11 mouse cellular contexts compared by ENCODE assay signal in the genomic region with DNA sequence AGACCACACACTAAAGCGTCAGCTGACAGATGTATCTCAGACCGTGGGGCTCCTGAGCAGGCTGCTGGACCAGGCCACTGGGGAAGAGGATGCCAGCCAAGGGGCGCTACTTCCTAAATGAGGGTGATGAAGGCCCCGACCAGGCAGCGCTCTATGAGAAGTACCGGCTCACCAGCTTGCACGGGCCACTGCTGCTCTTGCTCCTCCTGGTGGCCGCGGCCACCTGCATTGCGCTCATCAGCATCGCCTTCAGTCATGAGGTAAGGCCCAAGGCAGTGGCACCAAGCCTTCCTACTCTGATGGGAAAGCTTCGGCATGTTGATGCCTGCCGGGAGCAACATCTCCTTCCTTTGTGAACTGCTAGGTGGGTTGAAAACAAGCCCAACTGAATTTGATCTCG. TPM values are rescaled to one million over a fixed set of nuclear protein-coding genes. Genes with fewer than 3 reads are reported as not detected.
DNase-seq lines count a peak whose midpoint lies in the region; ATAC-seq and TF ChIP-seq lines count a peak whose summit lies in the region.
"Had no signal": no experiment of that assay in that cellular context is flagged by ENCODE, and none has a peak within 500 bp of the region (broad histone marks: within the 10 kb centered on the region; RNA-seq: fewer than 3 reads in every experiment).

No protein-coding gene starts in this region.

- no peak overlapping the region for H3K9ac ChIP-seq in hindbrain, postnatal 0 days (replicated peaks; ENCODE audit: low read length)
- no peak overlapping the region for H3K9ac ChIP-seq in hindbrain, embryonic 13.5 days
- H3K9ac ChIP-seq: neural tube, embryonic 13.5 days; stomach, embryonic 15.5 days had no signal

- no peak for TF ChIP-seq POLR2A in bone marrow, adult 2 months (IDR thresholded peaks at IDR 0.05; ENCODE audit: borderline replicate concordance, control insufficient read depth, low read depth, low read length)

- no peak for ATAC-seq in hindbrain, postnatal 0 days
- ATAC-seq in hindbrain, embryonic 13.5 days (ENCODE audit: low FRiP score), result no peak

- H3K4me3 ChIP-seq in hindbrain, postnatal 0 days (ENCODE audit: low read length), result no peak overlapping the region
- no peak overlapping the region for H3K4me3 ChIP-seq in hindbrain, embryonic 13.5 days
- H3K4me3 ChIP-seq in bone marrow, adult 2 months (replicated peaks; ENCODE audit: control insufficient read depth, low read depth, low read length), result no peak overlapping the region
- H3K4me3 ChIP-seq in forebrain, embryonic 10.5 days, result no peak overlapping the region
- H3K4me3 ChIP-seq: neural tube, embryonic 13.5 days; stomach, embryonic 15.5 days had no signal

- peak; percentile 52 for TF ChIP-seq CTCF in hindbrain, postnatal 0 days (IDR thresholded peaks at IDR 0.05; ENCODE audit: low read depth)
- TF ChIP-seq CTCF in bone marrow, adult 2 months (IDR thresholded peaks at IDR 0.05; ENCODE audit: control insufficient read depth, insufficient read depth, low read length), result peak; percentile 52; the same call in 1 of the 2 replicates

- H3K27me3 ChIP-seq in hindbrain, postnatal 0 days (ENCODE audit: insufficient read depth, low read length), result no peaks in the 10 kb centered on the region
- no peaks in the 10 kb centered on the region for H3K27me3 ChIP-seq in hindbrain, embryonic 13.5 days
- H3K27me3 ChIP-seq in forebrain, embryonic 10.5 days (ENCODE audit: poor library complexity, severe bottlenecking), result no peaks in the 10 kb centered on the region
- H3K27me3 ChIP-seq: neural tube, embryonic 13.5 days; stomach, embryonic 15.5 days had no signal

- H3K4me2 ChIP-seq in hindbrain, postnatal 0 days (ENCODE audit: low read depth, low read length), result no peak overlapping the region
- no peak overlapping the region for H3K4me2 ChIP-seq in hindbrain, embryonic 13.5 days
- H3K4me2 ChIP-seq: neural tube, embryonic 13.5 days; stomach, embryonic 15.5 days had no signal

- no peak overlapping the region for H3K27ac ChIP-seq in hindbrain, postnatal 0 days
- H3K27ac ChIP-seq in hindbrain, embryonic 13.5 days, result no peak overlapping the region
- no peak overlapping the region for H3K27ac ChIP-seq in bone marrow, adult 2 months (ENCODE audit: control insufficient read depth, insufficient read depth, low read depth, low read length, poor library complexity)
- H3K27ac ChIP-seq in forebrain, embryonic 10.5 days, result no peak overlapping the region
- H3K27ac ChIP-seq: neural tube, embryonic 13.5 days; stomach, embryonic 15.5 days had no signal

- WGBS in hindbrain, postnatal 0 days, result 80% methylated on average over 14 of the region's 14 CpGs
- WGBS in hindbrain, embryonic 13.5 days, result 76% methylated on average over 14 of the region's 14 CpGs
- 74% methylated on average over 14 of the region's 14 CpGs for WGBS in bone marrow, adult 2 months
- WGBS in forebrain, embryonic 10.5 days, result 80% methylated on average over 14 of the region's 14 CpGs

- H3K9me3 ChIP-seq in hindbrain, postnatal 0 days (ENCODE audit: low read length), result no peaks in the 10 kb centered on the region
- H3K9me3 ChIP-seq in hindbrain, embryonic 13.5 days, result no peaks in the 10 kb centered on the region
- H3K9me3 ChIP-seq in forebrain, embryonic 10.5 days, result no peaks in the 10 kb centered on the region
- H3K9me3 ChIP-seq: neural tube, embryonic 13.5 days; stomach, embryonic 15.5 days had no signal

- no peaks in the 10 kb centered on the region for H3K4me1 ChIP-seq in hindbrain, postnatal 0 days (ENCODE audit: insufficient read depth, low read length)
- H3K4me1 ChIP-seq in hindbrain, embryonic 13.5 days (replicated peaks), result peaks cover 9% of the 10 kb centered on the region
- peaks cover 11% of the 10 kb centered on the region for H3K4me1 ChIP-seq in bone marrow, adult 2 months (ENCODE audit: control insufficient read depth, insufficient read depth, low read length)
- H3K4me1 ChIP-seq in forebrain, embryonic 10.5 days, result peaks cover 12% of the 10 kb centered on the region

- H3K36me3 ChIP-seq in hindbrain, postnatal 0 days (ENCODE audit: insufficient read depth, low read length), result no peaks in the 10 kb centered on the region
- H3K36me3 ChIP-seq in hindbrain, embryonic 13.5 days, result no peaks in the 10 kb centered on the region
- no peaks in the 10 kb centered on the region for H3K36me3 ChIP-seq in forebrain, embryonic 10.5 days (replicated peaks)
- H3K36me3 ChIP-seq: neural tube, embryonic 13.5 days; stomach, embryonic 15.5 days had no signal

- no peak for DNase-seq in hindbrain, postnatal 0 days (ENCODE audit: low spot score)
- DNase-seq in B cell, adult 2 months, result peak; percentile 46 to 52
- peak; percentile 59 for DNase-seq in lung, postnatal 14 days
- no peak for DNase-seq in forebrain, embryonic 10.5 days (ENCODE audit: extremely low spot score, low spot score)
- DNase-seq in MN1 (ENCODE audit: low spot score), result no peak
- DNase-seq in left cerebral cortex, adult 8-10 months (ENCODE audit: low spot score in 2 of 2), result no peak
- DNase-seq: gastrocnemius, postnatal 25 days had no signal

RNA-seq across cellular contexts. Expression of a gene that starts 34.3 kb away (rescaled TPM):
- 21.2 and 23.2 TPM in 2 replicates for total RNA-seq in hindbrain, postnatal 0 days (2014; rRNA removed)
- polyA plus RNA-seq in hindbrain, postnatal 0 days (2015; fragmentation: Nextera tagmentation; extraction: Ambion mirVana), result 7.6 and 8.6 TPM in 2 replicates
- polyA plus RNA-seq in hindbrain, embryonic 13.5 days (2015; fragmentation: Nextera tagmentation; extraction: Ambion mirVana), result 2.3 and 2.7 TPM in 2 replicates
- polyA plus RNA-seq in bone marrow, adult 2 months (2011; ENCODE audit: insufficient read depth, insufficient read length, low replicate concordance, missing spikeins), result 18.7 and 66.8 TPM in 2 replicates
- 3.1 and 4.0 TPM in 2 replicates for polyA plus RNA-seq in forebrain, embryonic 10.5 days (2016; fragmentation: Nextera tagmentation; extraction: Ambion mirVana)
- total RNA-seq in left cerebral cortex, adult 8-10 months (2022), result 1 to 10 TPM; 5.7 to 6.9 (median 6.4) TPM

RNA-seq across cellular contexts. Expression of a gene that starts 55.5 kb away (rescaled TPM):
- 12.6 and 15.5 TPM in 2 replicates for total RNA-seq in hindbrain, postnatal 0 days (2014; rRNA removed)
- polyA plus RNA-seq in hindbrain, postnatal 0 days (2015; fragmentation: Nextera tagmentation; extraction: Ambion mirVana), result 57.8 and 65.5 TPM in 2 replicates
- 69.3 and 71.7 TPM in 2 replicates for polyA plus RNA-seq in hindbrain, embryonic 13.5 days (2015; fragmentation: Nextera tagmentation; extraction: Ambion mirVana)
- 128 and 151 TPM in 2 replicates for polyA plus RNA-seq in bone marrow, adult 2 months (2011; ENCODE audit: insufficient read depth, insufficient read length, low replicate concordance, missing spikeins)
- 78.7 and 87.8 TPM in 2 replicates for polyA plus RNA-seq in forebrain, embryonic 10.5 days (2016; fragmentation: Nextera tagmentation; extraction: Ambion mirVana)
- 10 to 100 TPM; 44.9 to 48.2 (median 46.3) TPM for total RNA-seq in left cerebral cortex, adult 8-10 months (2022)

Comparison
In these comparisons a context has a peak if more than half of its experiments do, and no peak if none do; other contexts are left out.
1. DNase-seq: peak in B cell, adult 2 months (2 of 2) and lung, postnatal 14 days (single experiment); none in hindbrain, postnatal 0 days (single experiment), forebrain, embryonic 10.5 days (single experiment), MN1 (single experiment) and left cerebral cortex, adult 8-10 months (0 of 2).